ENCODE assay signal across 8 mouse cellular contexts in the genomic region with DNA sequence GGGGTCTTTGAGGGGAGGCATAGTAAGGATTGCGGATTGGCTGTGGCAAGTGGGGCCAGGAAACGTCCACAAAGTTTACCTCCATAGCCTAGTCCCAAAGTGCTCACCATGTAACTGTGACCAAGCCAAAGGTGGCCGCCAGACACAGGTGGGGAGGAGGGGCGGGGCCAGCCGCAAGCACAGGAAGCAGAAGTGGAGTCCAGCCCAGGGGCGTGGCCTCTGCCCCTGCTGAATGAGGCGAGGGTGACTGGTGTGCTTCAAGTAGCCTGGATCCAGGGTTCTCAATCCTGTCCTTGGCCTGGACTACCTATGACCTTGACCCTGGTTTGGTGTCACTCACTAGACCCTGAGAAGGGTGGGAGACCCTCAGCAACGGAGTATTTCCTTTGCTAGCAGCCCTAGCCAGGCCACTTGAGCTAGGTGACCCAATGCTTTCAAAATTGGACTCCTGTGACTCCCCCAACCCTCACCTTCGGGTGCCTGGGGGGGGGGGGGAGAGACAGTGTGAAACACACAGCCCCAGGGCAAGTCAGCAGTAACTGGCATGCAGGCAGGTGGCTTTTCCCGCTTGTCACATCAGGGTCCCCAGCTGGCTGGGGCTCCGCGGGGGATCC. TPM values are rescaled to one million over a fixed set of nuclear protein-coding genes. Genes with fewer than 3 reads are reported as not detected.
A peak's percentile ranks its signal among the peaks of the same experiment; 100 is the strongest.
DNase-seq lines count a peak whose midpoint lies in the region; ATAC-seq and TF ChIP-seq lines count a peak whose summit lies in the region.

No protein-coding gene starts in this region.

- H3K9ac ChIP-seq in liver, embryonic 14.5 days (replicated peaks): peak overlapping the region; percentile 54

- peaks cover 63% of the 10 kb centered on the region for H3K4me1 ChIP-seq in G1E (ENCODE audit: insufficient read depth, low read depth, low read length)
- peaks cover 19 to 28% of the 10 kb centered on the region in 2 experiments for H3K4me1 ChIP-seq in liver, embryonic 14.5 days (replicated peaks; ENCODE audit: control insufficient read depth in 2 of 2, insufficient read depth in 2 of 2, low read length in 1 of 2)
- H3K4me1 ChIP-seq in small intestine, adult 2 months (ENCODE audit: control insufficient read depth, insufficient read depth, insufficient read length, low read length): peaks cover 17% of the 10 kb centered on the region

- H3K9me3 ChIP-seq in G1E (replicated peaks): no peaks in the 10 kb centered on the region
- no peaks in the 10 kb centered on the region for H3K9me3 ChIP-seq in liver, embryonic 14.5 days (ENCODE audit: control insufficient read depth, low read length)

- DNase-seq in G1E (ENCODE audit: low spot score): peak; percentile 72
- DNase-seq in adrenal gland, postnatal 36 days: peak; percentile 84 to 92
- peak; percentile 18 to 45 for DNase-seq in gastrocnemius, adult 8-10 months (ENCODE audit: low spot score in 2 of 2)
- peak; percentile 86 for DNase-seq in induced T-regulatory cell, adult 2 months (ENCODE audit: low read depth)
- DNase-seq in liver, embryonic 14.5 days (ENCODE audit: low read depth in 3 of 3, low spot score in 3 of 3): peak; percentile 65 to 69 (median 66)
- no peak for DNase-seq in cerebellum, postnatal 14 days
- DNase-seq in frontal cortex, postnatal 36 days (ENCODE audit: low spot score in 2 of 2): no peak

- peak overlapping the region; percentile 61 for H3K27ac ChIP-seq in liver, embryonic 14.5 days
- H3K27ac ChIP-seq in small intestine, adult 2 months (ENCODE audit: insufficient read depth, low read depth, low read length): peak overlapping the region; percentile 88

- peak; percentile 29 for TF ChIP-seq POLR2A in small intestine, adult 2 months (IDR thresholded peaks at IDR 0.05; ENCODE audit: low read depth, low read length)

- TF ChIP-seq CTCF in G1E (IDR thresholded peaks at IDR 0.05; ENCODE audit: low read depth, low read length): no peak
- no peak for TF ChIP-seq CTCF in liver, embryonic 14.5 days (IDR thresholded peaks at IDR 0.05; ENCODE audit: low read depth)
- TF ChIP-seq CTCF in small intestine, adult 2 months (IDR thresholded peaks at IDR 0.05; ENCODE audit: extremely low read depth, insufficient read length, insufficient replicate concordance, low read depth, low read length): no peak

- H3K4me3 ChIP-seq in G1E (ENCODE audit: low read depth, low read length): peak overlapping the region; percentile 73
- peak overlapping the region; percentile 43 to 78 for H3K4me3 ChIP-seq in liver, embryonic 14.5 days (ENCODE audit: insufficient read depth in 1 of 2, low read depth in 2 of 2, low read length in 2 of 2)
- H3K4me3 ChIP-seq in small intestine, adult 2 months (ENCODE audit: low read depth, low read length): peak overlapping the region; percentile 51

- WGBS in liver, embryonic 14.5 days (ENCODE audit: insufficient replicate concordance): 3% methylated on average over 12 of the region's 12 CpGs
- 7% methylated on average over 12 of the region's 12 CpGs for WGBS in small intestine, adult 2 months

- H3K4me2 ChIP-seq in liver, embryonic 14.5 days (ENCODE audit: low read depth): peak overlapping the region; percentile 87

- peak; percentile 71 for ATAC-seq in G1E (ENCODE audit: extremely low read depth, insufficient number of reproducible peaks, low FRiP score, poor library complexity, severe bottlenecking)
- ATAC-seq in liver, embryonic 14.5 days (ENCODE audit: insufficient read depth): peak; percentile 75

- peaks cover 23% of the 10 kb centered on the region for H3K36me3 ChIP-seq in G1E (replicated peaks)
- H3K36me3 ChIP-seq in liver, embryonic 14.5 days (replicated peaks; ENCODE audit: control insufficient read depth, insufficient read depth, low read depth): no peaks in the 10 kb centered on the region
- H3K36me3 ChIP-seq in small intestine, adult 2 months (ENCODE audit: control insufficient read depth, insufficient read depth, low read length): peaks cover 12% of the 10 kb centered on the region; the same call in 1 of the 2 replicates

- no peak for TF ChIP-seq EP300 in liver, embryonic 14.5 days (IDR thresholded peaks at IDR 0.05; ENCODE audit: low read depth)

- peaks cover 35% of the 10 kb centered on the region for H3K27me3 ChIP-seq in G1E (ENCODE audit: insufficient read depth, low read length)
- peaks cover 5% of the 10 kb centered on the region; the same call in 1 of the 2 replicates for H3K27me3 ChIP-seq in liver, embryonic 14.5 days (ENCODE audit: control insufficient read depth, insufficient read depth, low read length)
- H3K27me3 ChIP-seq in small intestine, adult 2 months (ENCODE audit: control insufficient read depth, insufficient read depth, low read length): no peaks in the 10 kb centered on the region

RNA-seq across cellular contexts. Expression of a gene that starts 0.8 kb away (rescaled TPM):
- total RNA-seq in G1E (2014; fragmentation: Nextera tagmentation): 54.7 and 66.4 TPM in 2 replicates
- 39.7 and 46.3 TPM in 2 replicates for total RNA-seq in G1E (2017)
- polyA plus RNA-seq in G1E (2012): 2.3 and 3.5 TPM in 2 replicates
- 10 to 100 TPM; 37.3 to 40.3 TPM for total RNA-seq in adrenal gland, postnatal 36 days (2021)
- 1 to 10 TPM; 4.5 to 7.0 (median 5.8) TPM for total RNA-seq in gastrocnemius, adult 8-10 months (2022)
- 5.4 and 6.5 TPM in 2 replicates for polyA plus RNA-seq in liver, embryonic 14.5 days (2012; rRNA removed)
- 4.9 and 5.8 TPM in 2 replicates for polyA plus RNA-seq in liver, embryonic 14.5 days (2014; fragmentation: Nextera tagmentation; extraction: Ambion mirVana)
- polyA plus RNA-seq in small intestine, adult 2 months (2012; rRNA removed): 11.9 and 34.7 TPM in 2 replicates

RNA-seq across cellular contexts. Expression of a gene that starts 36.8 kb away (rescaled TPM):
- 4.9 and 8.0 TPM in 2 replicates for total RNA-seq in G1E (2014; fragmentation: Nextera tagmentation)
- 4.4 and 6.9 TPM in 2 replicates for total RNA-seq in G1E (2017)
- 4.9 and 5.2 TPM in 2 replicates for polyA plus RNA-seq in G1E (2012)
- total RNA-seq in adrenal gland, postnatal 36 days (2021): 1 to 10 TPM; 6.5 to 8.4 TPM
- 1 to 10 TPM; 2.5 to 4.2 (median 3.0) TPM for total RNA-seq in gastrocnemius, adult 8-10 months (2022)
- 1.2 TPM in 2 replicates for polyA plus RNA-seq in liver, embryonic 14.5 days (2012; rRNA removed)
- polyA plus RNA-seq in liver, embryonic 14.5 days (2014; fragmentation: Nextera tagmentation; extraction: Ambion mirVana): 1.1 and 1.2 TPM in 2 replicates
- polyA plus RNA-seq in small intestine, adult 2 months (2012; rRNA removed): 9.7 and 17.3 TPM in 2 replicates

RNA-seq across cellular contexts. Expression of a gene that starts 36.8 kb away (rescaled TPM):
- total RNA-seq in G1E (2014; fragmentation: Nextera tagmentation) (14.5 and 22.4 TPM in 2 replicates), G1E (2017) (13.2 and 17.8 TPM in 2 replicates)
- 26.5 and 26.6 TPM in 2 replicates for polyA plus RNA-seq in G1E (2012)
- total RNA-seq in adrenal gland, postnatal 36 days (2021): 10 to 100 TPM; 14.7 to 24.9 TPM
- 1 to 10 TPM; 2.3 to 3.8 (median 2.7) TPM for total RNA-seq in gastrocnemius, adult 8-10 months (2022)
- polyA plus RNA-seq in liver, embryonic 14.5 days (2012; rRNA removed): 1.2 and 1.3 TPM in 2 replicates
- 1.3 and 2.2 TPM in 2 replicates for polyA plus RNA-seq in liver, embryonic 14.5 days (2014; fragmentation: Nextera tagmentation; extraction: Ambion mirVana)
- 12.6 and 19.2 TPM in 2 replicates for polyA plus RNA-seq in small intestine, adult 2 months (2012; rRNA removed)

Comparison
In these comparisons a context has a peak if more than half of its experiments do, and no peak if none do; other contexts are left out.
1. DNase-seq: peak in G1E (single experiment), adrenal gland, postnatal 36 days (2 of 2), gastrocnemius, adult 8-10 months (2 of 2), induced T-regulatory cell, adult 2 months (single experiment) and liver, embryonic 14.5 days (3 of 3); none in cerebellum, postnatal 14 days (0 of 2) and frontal cortex, postnatal 36 days (0 of 2).
2. RNA of a gene that starts 0.8 kb away (total RNA-seq): 39.7 to 66.4 TPM in G1E and 37.3 to 40.3 TPM in adrenal gland, postnatal 36 days; 4.5 to 7.0 TPM in gastrocnemius, adult 8-10 months; every median in the first group is over 4 times any median in the second.
3. Peak in every context shown above with its lines, with median percentiles within 50 percentile points of each other: H3K4me3 ChIP-seq.